Mouse (Mus musculus): ENCODE data around the gene Gm20671.

Gm20671 gene

DNA sequence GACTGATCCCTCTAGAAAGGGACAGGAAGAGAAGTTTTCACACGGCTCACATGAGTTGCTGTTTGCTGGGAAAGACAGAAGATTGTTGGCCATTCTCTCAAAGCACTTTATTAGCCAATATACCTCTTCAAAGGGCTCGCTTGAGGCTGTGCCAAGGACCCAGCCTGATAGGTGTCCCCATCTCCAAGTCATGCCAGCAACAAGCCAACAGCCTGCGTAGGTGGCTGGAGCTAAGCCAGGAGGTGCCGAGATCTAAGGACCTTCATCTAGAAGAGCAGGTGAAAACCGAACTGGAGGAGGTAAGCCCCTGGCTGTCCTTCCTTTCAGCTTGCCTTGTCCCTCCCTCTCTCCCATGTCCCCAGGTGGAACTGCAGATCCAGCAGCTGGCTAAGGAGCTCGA, 91.1 kb downstream of the Gm20671 start:
- 79% methylated on average over 6 of the region's 6 CpGs for WGBS

GRCm38 (mm10) chr5:32733892-32734291, 93.0 kb downstream of the Gm20671 start:
- 94% methylated on average over 6 of the region's 6 CpGs for WGBS

DNA sequence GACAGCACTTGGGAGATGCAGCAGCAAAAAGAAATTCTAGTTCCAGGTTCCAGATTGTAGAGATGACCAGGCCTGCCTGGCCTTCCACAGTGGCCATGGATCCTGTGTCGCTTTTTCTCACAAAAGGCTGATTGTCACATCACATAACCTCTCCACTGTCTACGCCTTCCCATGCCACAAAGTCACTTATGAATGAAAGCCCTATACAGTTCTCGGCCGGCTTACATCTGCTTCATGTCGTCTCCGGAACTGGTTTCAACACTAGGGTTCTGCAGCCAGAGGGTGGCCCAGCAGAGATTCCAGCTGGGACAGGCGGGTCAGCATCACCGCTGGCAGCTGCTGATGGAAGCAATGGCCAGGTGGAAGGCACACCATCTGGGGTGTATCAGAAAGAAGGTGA, 98.1 kb downstream of the Gm20671 start:
- 70% methylated on average over 8 of the region's 8 CpGs for WGBS

- WGBS, result 74% methylated on average over 7 of the region's 7 CpGs
Observed at GRCm38 (mm10) chr5:32728300-32728699, 98.6 kb downstream of the Gm20671 start.

DNA sequence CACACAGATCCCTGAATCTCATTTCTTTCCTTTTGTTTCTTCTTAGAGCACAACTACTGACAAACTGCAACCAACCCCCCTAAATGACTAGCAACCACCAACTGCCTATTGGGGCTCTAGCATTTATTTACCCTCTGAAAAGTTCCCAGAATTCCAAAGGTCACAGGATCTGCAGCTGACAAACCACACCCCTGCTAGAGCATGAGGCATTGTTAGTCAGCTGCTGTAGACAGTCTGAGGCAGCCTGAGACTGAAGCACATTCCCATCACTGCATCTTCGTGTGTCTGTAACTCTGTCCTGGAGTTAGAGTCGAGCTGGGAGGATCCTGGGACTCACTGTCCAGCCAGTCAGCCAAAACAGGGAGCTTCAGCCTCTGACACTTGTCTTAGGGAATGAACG, 101.5 kb downstream of the Gm20671 start:
- 73% methylated on average over 3 of the region's 3 CpGs for WGBS

GRCm38 (mm10) chr5:32723981-32724380, 102.9 kb downstream of the Gm20671 start:
- WGBS, result 89% methylated on average over 7 of the region's 7 CpGs

DNA sequence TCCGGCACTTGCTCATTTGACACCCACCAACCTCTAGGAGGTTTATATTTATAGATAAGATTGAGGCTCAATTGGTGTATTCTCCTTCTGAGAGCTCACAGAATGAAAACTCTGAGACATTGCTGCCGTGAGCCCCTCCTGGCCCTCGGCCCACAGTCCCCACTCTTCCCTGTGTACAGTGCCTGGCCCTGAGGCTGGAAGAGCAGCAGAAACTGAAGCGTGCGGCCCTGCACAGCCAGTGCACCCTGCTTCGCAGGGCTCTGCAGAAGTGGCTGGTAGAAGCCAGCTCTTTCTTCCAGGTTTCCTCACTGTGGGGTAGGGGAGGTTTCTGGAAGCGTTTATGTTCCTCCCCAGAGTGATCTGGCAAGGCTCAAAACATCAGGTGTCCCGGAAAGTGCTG, 104.2 kb downstream of the Gm20671 start:
- 89% methylated on average over 8 of the region's 8 CpGs for WGBS

GRCm38 (mm10) chr5:32722263-32722662, 104.6 kb downstream of the Gm20671 start:
- WGBS, result 69% methylated on average over 7 of the region's 7 CpGs

DNA sequence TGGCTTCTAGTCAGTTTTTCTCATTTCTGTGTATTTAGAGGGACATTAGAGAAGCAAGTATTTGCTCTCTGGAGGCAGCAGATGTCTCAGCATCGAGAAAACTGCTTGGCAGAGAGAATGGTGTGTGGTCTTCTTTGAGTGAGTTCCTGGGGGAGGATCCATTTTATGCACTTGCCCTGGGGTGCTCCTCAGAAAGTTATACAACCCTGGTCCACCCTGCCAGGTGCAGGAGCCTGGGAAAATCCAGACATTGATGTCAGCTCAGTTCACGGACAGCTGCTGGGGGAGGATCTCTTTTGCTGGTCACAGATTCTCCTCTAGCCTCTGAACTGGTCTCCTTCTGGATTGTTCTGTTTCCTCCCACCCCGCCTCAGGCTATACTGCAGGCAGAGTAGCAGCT, 105.6 kb downstream of the Gm20671 start:
- 44% methylated on average over 3 of the region's 3 CpGs for WGBS

GRCm38 (mm10) chr5:32720416-32720815, 106.5 kb downstream of the Gm20671 start:
- WGBS, result 66% methylated on average over 9 of the region's 9 CpGs

GRCm38 (mm10) chr5:32718916-32719315, 108.0 kb downstream of the Gm20671 start:
- WGBS, result 75% methylated on average over 6 of the region's 6 CpGs

GRCm38 (mm10) chr5:32717726-32718125, 109.2 kb downstream of the Gm20671 start:
- 40% methylated on average over 1 of the region's 1 CpGs for WGBS

GRCm38 (mm10) chr5:32713703-32714467, 113.0 kb downstream of the Gm20671 start:
- under 1% methylated on average over 55 of the region's 55 CpGs for WGBS

DNA sequence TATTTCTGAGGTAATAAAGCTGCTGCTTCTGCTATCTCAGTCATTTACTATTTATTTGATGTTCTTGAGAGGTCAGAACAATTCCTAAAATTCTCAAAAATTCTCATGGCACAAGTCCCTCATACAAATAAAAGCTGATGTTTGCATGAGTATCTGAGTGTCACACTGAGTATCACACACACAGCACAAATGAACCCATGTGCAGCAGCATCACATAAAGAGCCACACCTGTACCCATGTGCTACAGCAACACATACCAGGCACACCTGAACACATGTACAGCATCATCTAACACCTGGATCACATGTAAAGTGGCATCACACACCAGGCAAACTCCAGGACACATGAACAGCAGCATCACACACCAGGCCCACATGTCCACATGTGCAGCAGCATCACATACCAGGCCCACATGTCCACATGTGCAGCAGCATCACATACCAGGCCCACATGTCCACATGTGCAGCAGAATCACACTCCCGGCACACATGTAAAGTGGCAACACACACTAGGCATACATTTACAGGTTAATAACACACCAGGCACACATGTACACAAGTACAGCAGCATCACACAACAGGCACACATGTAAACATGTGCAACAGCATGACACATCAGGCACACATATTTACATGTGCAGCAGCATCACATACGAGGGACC, 113.7 kb downstream of the Gm20671 start:
- WGBS, result 15% methylated on average over 2 of the region's 2 CpGs

- WGBS, result 72% methylated on average over 4 of the region's 4 CpGs
Observed at GRCm38 (mm10) chr5:32712221-32713041, 114.5 kb downstream of the Gm20671 start.

DNA sequence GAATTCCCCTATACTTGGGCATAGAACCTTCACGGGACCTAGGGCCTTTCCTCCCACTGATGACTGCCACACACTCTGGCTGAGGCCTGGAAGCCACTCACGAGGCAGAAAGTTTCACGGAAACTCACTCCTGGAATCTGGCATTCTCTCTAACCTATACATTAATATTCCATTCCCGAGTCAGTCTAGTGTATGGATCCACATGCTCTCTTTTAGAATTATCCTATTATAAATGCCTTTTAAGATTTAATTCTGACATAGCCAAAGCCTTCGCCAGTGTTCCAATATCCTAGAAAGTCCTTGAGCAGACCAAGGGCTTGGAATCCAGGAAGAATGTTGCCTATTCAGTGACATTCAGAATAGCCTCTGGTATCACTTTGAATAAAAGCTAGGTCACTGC, 115.4 kb downstream of the Gm20671 start:
- 71% methylated on average over 5 of the region's 5 CpGs for WGBS

GRCm38 (mm10) chr5:32706226-32706780, 120.6 kb downstream of the Gm20671 start:
- 80% methylated on average over 2 of the region's 2 CpGs for WGBS

DNA sequence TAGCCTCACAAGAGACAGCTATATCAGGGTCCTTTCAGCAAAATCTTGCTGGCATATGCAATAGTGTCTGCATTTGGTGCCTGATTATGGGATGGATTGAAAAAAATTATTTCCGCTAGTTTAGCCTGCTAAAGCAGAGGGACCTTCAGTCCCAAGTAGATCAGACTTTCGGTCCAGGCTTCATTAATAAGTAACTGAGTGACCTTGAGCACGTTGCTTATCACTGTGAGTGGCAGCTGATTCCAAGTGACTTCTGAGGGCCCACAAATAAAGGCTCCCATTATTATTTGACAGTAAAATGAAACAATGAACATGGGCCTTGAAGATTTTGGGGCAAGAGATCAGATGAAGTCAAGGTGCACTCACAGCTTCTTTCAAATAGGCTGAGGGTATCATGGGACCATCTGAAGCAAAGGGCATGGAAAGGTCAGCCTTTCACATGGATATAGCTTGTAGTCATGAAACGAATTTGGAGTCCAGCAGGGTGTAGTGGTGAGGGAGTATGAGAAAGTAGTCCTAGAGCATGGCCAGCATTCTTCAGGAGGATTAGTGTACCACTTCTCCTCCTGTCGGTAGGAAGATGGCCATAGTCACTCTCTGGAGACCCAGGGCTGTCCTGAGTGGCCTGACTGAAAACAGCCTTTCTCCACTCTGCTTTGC, 129.6 kb downstream of the Gm20671 start:
- 75% methylated on average over 5 of the region's 5 CpGs for WGBS

DNA sequence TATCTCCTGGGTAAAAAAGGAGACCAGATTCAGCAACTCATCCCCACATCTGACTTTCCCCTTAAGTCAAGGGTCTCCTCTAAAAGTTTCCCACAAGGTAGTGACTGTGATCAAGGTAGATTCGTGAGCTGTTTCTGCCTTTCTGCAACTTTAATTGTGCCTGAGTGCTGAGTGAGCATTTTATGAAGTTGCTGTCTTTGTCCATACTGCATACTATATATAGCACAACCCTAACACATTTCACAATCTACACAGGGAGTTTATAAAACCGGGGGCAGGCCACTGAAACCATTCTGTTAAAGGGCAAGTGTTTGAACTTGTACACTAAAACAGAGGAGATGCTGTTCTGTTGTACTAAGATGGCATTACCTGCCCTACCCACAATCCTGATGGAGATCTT, 133.5 kb downstream of the Gm20671 start:
- 49% methylated on average over 2 of the region's 2 CpGs for WGBS
